Mouse (Mus musculus) lung, postnatal 0 days (tissue): ENCODE measurements around the gene Nptx1. TPM values are rescaled to one million over a fixed set of nuclear protein-coding genes. Genes with fewer than 3 reads are reported as not detected.

Experiments used
- ATAC-seq: fragments of 200-750 bp; cut with Nextera tagmentation; 2 replicates; pipeline ENCODE4 v1.8.0; 2017; ENCODE audit warnings: moderate library complexity
- DNase-seq: peaks from one replicate; pipeline ENCODE4 v3.0.0-alpha.2; 2016; ENCODE audit warnings: low spot score
- H3K27ac ChIP-seq: fragments of 300-500 bp; sonication (generic); 2 replicates; pipeline ENCODE4 v1.5.1; 2014; ENCODE audit warnings: antibody characterized with exemption, mild to moderate bottlenecking, low read length, mixed read lengths
- H3K27me3 ChIP-seq: fragments of 300-500 bp; sonication (generic); replicated peaks from 2 replicates; pipeline ENCODE4 v1.6.1; 2014; ENCODE audit warnings: low read length, mixed read lengths; ENCODE audit not compliant: insufficient read depth
- H3K36me3 ChIP-seq: fragments of 300-500 bp; sonication (generic); 2 replicates; pipeline ENCODE4 v1.6.1; 2014; ENCODE audit warnings: low read length, mixed read lengths; ENCODE audit not compliant: insufficient read depth
- H3K4me1 ChIP-seq: fragments of 300-500 bp; sonication (generic); 2 replicates; pipeline ENCODE4 v1.6.1; 2014; ENCODE audit warnings: antibody characterized with exemption, low read depth, low read length, mixed read lengths; ENCODE audit not compliant: insufficient read depth
- H3K4me2 ChIP-seq: fragments of 300-500 bp; sonication (generic); replicated peaks from 2 replicates; pipeline ENCODE4 v1.6.1; 2014; ENCODE audit warnings: low read depth, mild to moderate bottlenecking, low read length, moderate library complexity, mixed read lengths
- H3K4me3 ChIP-seq: fragments of 300-500 bp; sonication (generic); 2 replicates; pipeline ENCODE4 v1.5.1; 2014; ENCODE audit warnings: low read depth, low read length
- H3K9ac ChIP-seq: fragments of 300-500 bp; sonication (generic); replicated peaks from 2 replicates; pipeline ENCODE4 v1.6.1; 2014; ENCODE audit warnings: low read depth, mild to moderate bottlenecking
- H3K9me3 ChIP-seq: fragments of 300-500 bp; sonication (generic); 2 replicates; pipeline ENCODE4 v1.6.1; 2016; ENCODE audit warnings: low read length, mixed read lengths
- CTCF ChIP-seq: IDR thresholded peaks from 2 replicates; pipeline ENCODE4 v1.5.1; 2016; ENCODE audit warnings: antibody characterized with exemption, mild to moderate bottlenecking
- EP300 ChIP-seq: IDR thresholded peaks from 2 replicates; pipeline ENCODE4 v1.6.1; 2016; ENCODE audit warnings: antibody characterized with exemption, mild to moderate bottlenecking, control low read depth
- WGBS: fragments of 180-500 bp; shearing (Covaris S2); extraction: QIAGEN DNeasy Blood & Tissue Kit; methylation state at CpG from one replicate; pipeline ENCODE4 v1.1.7; 2014; 5-methylcytosine and 5-hydroxymethylcytosine counted together
- polyA plus RNA-seq: library from polyadenylated mRNA; unstranded; fragments of >200 nt; fragmentation: Nextera tagmentation; extraction: Ambion mirVana; gene quantifications from 2 replicates; pipeline ENCODE4 v1.2.1, GENCODE M21; 2015

Gene Nptx1
- polyA plus RNA-seq, 1 experiment from 2014 or later, result 1.7 TPM

DNA sequence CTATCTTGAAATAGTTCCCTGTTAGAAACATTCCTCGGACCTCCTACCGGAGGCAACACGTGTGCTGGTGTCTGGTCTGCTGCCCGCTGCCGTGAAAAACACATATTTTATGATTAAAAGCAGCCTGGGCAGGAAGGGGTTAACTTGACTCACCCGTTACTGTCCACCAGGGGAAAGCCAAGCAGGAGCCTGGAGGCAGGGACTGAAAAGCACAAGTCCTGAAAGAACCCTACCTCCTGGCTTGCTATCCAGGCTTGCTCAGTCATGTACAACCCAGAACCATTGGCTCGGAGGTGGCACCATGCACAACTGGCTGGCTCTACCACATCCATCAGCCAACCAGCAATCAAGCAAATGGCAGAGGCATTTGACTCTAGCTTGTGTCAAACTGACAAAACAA is 13.8 kb downstream of the Nptx1 start:
- ATAC-seq (no peak), DNase-seq (no peak)
- TF ChIP-seq CTCF, result no peak
- no peak for TF ChIP-seq EP300
- no peak overlapping the region for H3K4me2 ChIP-seq
- no peak overlapping the region for H3K9ac ChIP-seq
- no peaks in the 10 kb centered on the region for H3K9me3 ChIP-seq
- no peaks in the 10 kb centered on the region for H3K4me1 ChIP-seq
- no peaks in the 10 kb centered on the region for H3K36me3 ChIP-seq
- H3K4me3 ChIP-seq, result no peak overlapping the region
- no peaks in the 10 kb centered on the region for H3K27me3 ChIP-seq
- 60% methylated on average over 7 of the region's 7 CpGs for WGBS
- H3K27ac ChIP-seq, result no peak overlapping the region

DNA sequence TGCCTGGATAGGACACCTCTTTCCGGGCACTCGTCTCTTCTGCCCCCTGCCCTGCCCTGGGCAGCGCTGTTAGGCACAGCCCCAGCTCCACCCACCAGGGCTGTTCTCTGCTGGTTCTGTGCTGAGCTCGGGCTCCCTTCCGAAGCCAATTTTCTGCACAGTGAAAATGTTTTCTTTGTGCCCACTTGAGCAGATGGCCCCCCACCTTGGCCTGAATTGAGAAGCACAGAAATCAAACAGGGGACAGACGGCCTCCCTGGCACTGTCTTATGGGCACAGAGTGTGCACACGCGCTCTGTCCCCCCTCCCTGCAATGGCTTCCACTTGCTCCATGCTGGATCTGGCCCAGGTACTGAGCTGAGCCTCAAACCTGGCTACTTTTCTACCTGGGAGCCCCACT is 15.1 kb downstream of the Nptx1 start:
- Histone ChIP-seq H3K27ac (no peak overlapping the region), H3K36me3 (no peaks in the 10 kb centered on the region), H3K4me3 (no peak overlapping the region), H3K4me1 (no peaks in the 10 kb centered on the region), H3K9ac (no peak overlapping the region), H3K27me3 (no peaks in the 10 kb centered on the region), H3K4me2 (no peak overlapping the region), H3K9me3 (no peaks in the 10 kb centered on the region)
- no peak for DNase-seq
- no peak for ATAC-seq
- TF ChIP-seq CTCF (no peak), EP300 (no peak)
- WGBS, result 62% methylated on average over 8 of the region's 8 CpGs

DNA sequence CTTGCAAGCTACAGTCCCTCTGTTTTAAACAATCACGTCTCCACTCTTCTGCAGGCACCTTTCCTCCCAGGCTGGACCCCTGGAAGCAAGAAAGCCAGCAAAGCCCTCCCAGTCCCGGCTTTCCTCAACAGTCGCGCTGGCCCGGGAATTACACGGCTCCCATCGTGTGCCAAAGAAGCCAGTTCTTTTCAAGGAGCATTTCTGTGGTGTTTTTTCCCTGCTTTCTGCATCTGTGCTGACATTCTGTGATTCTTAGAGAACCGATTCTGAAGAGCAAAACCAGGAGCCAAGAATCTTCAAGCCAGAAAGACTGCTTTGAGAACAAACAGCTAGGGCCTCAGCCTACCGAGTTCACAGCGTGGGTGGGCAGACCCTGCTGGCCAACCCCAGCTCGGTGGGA is 18.6 kb downstream of the Nptx1 start:
- Histone ChIP-seq H3K4me3 (no peak overlapping the region), H3K4me2 (no peak overlapping the region), H3K9ac (no peak overlapping the region), H3K36me3 (no peaks in the 10 kb centered on the region), H3K4me1 (no peaks in the 10 kb centered on the region), H3K9me3 (no peaks in the 10 kb centered on the region), H3K27ac (no peak overlapping the region), H3K27me3 (no peaks in the 10 kb centered on the region)
- TF ChIP-seq EP300 (no peak), CTCF (no peak)
- DNase-seq (no peak), ATAC-seq (no peak)
- 46% methylated on average over 11 of the region's 11 CpGs for WGBS

DNA sequence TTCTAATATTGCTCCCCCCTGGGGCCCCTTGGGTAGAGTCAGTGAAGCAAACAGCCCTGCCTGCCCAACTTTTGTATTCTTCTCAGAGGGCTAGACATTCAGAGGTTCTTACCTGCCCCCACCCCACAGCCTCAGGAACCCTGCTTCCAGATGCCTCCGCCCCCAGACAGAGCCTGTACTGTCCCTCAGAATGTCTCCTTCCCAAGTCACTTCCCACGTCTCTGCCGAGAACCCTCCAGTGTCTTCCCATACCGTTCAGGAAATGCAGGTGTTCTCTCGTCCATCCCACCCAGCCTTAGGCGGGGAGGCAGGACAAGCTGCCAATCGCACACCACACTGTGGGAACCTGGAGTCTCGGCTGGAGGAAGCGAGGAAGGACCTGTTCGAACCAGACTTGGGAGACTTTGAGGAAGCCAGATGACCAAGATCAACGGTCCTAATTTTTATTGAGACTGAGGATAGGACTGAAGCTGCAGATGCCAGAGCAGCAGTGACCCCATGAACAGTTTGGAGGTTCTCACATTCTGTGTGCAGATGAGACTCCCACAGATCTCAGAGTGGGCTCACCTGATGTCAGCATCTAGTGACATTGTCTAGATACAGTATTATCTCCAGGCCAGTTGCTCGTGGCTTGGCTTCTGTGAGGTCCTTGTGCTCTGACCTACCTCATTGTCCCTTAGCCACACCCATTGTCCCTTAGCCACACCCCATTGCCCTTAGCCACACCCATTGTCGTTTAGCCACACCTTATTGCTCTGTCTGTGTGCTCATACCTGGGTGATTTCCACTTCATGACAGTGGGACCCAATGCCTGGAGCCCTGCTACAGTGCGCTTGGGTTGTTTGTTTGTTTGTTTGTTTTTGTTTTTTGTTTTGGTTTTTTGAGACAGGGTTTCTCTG is 21.2 kb downstream of the Nptx1 start:
- no peaks in the 10 kb centered on the region for H3K9me3 ChIP-seq
- WGBS, result 73% methylated on average over 14 of the region's 14 CpGs
- ATAC-seq, result no peak
- H3K4me3 ChIP-seq, result no peak overlapping the region
- H3K27me3 ChIP-seq, result no peaks in the 10 kb centered on the region
- no peak overlapping the region for H3K9ac ChIP-seq
- DNase-seq, result no peak
- no peak for TF ChIP-seq CTCF
- no peak for TF ChIP-seq EP300
- no peak overlapping the region for H3K27ac ChIP-seq
- H3K4me1 ChIP-seq, result no peaks in the 10 kb centered on the region
- no peak overlapping the region for H3K4me2 ChIP-seq
- H3K36me3 ChIP-seq, result no peaks in the 10 kb centered on the region

DNA sequence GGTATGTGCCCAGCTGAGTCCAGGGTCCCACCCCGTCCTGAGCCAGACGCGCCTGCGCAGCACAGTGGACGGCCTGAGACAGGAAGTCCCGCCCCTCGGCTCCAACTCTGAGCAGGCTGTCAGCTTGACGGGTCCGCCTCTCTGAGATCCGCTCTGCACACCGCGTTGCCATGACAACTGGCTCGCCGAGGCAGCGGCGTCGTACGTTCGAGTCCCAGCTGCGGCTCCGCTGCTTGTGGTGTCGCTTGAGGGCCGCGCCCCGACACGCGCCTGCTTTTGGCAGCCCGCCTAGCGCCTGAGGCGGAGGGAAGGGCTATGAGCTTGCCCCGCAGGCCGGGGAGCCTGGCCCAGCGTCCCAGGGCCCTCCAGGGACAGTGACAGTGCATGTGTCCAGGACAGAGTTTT is 23.0 kb downstream of the Nptx1 start:
- under 1% methylated on average over 33 of the region's 33 CpGs for WGBS
- H3K27me3 ChIP-seq, result no peaks in the 10 kb centered on the region
- H3K27ac ChIP-seq, result no peak overlapping the region
- H3K4me2 ChIP-seq, result peak overlapping the region; percentile 58
- no peaks in the 10 kb centered on the region for H3K9me3 ChIP-seq
- ATAC-seq, result peak; percentile 88
- TF ChIP-seq CTCF (no peak), EP300 (no peak)
- DNase-seq, result peak; percentile 97
- H3K4me1 ChIP-seq, result no peaks in the 10 kb centered on the region
- H3K36me3 ChIP-seq, result no peaks in the 10 kb centered on the region
- H3K4me3 ChIP-seq, result peak overlapping the region; percentile 31
- no peak overlapping the region for H3K9ac ChIP-seq

DNA sequence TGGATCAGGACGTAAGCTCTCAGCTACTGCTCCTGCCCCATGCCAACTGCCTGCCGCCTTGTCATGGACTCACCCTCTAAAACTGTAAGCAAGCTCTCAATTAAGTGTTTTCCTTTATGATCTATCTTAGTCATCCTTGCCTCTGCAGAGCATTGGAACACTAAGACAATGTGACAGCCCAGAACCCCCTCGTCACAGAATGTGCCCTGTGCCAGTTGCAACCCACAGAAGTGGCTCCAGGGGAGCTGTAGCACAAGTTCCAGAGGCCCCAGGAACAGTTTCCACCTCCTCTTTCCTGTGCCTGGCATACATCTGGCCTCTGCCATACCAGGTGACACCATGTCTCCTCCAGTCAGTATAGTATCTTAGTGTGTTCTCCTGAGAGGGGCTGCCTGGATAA is 24.2 kb downstream of the Nptx1 start:
- 81% methylated on average over 3 of the region's 3 CpGs for WGBS
- ATAC-seq, result no peak
- H3K4me2 ChIP-seq, result no peak overlapping the region
- H3K4me1 ChIP-seq, result no peaks in the 10 kb centered on the region
- 0 out of 2 replicates have a peak overlapping the region, but pooled peaks have one; percentile 60 for H3K27ac ChIP-seq
- no peak overlapping the region for H3K4me3 ChIP-seq
- H3K9ac ChIP-seq, result no peak overlapping the region
- H3K9me3 ChIP-seq, result no peaks in the 10 kb centered on the region
- no peaks in the 10 kb centered on the region for H3K27me3 ChIP-seq
- H3K36me3 ChIP-seq, result no peaks in the 10 kb centered on the region
- no peak for TF ChIP-seq EP300
- TF ChIP-seq CTCF, result 0 out of 2 replicates have a peak, but pooled peaks have one; percentile 2
- DNase-seq, result no peak
